Mouse (Mus musculus) hindbrain, embryonic 12.5 days (tissue): ENCODE measurements at regions not wholly inside any gene's neighbourhood (a gene's known extent, or its start where the extent isn't known, plus 50 kb on each side); places are given as distances from the start of the nearest gene placed in this dataset.

ENCODE experiments used
- ATAC-seq: fragments of 200-750 bp; cut with Nextera tagmentation; 2 replicates; pipeline ENCODE4 v1.8.0; 2017; ENCODE audit warnings: moderate TSS enrichment; ENCODE audit not compliant: low FRiP score
- H3K27ac ChIP-seq: fragments of 300-500 bp; sonication (generic); 2 replicates; pipeline ENCODE4 v1.5.1; 2016; ENCODE audit warnings: mild to moderate bottlenecking
- H3K27me3 ChIP-seq: fragments of 300-500 bp; sonication (generic); 2 replicates; pipeline ENCODE4 v1.6.1; 2016; ENCODE audit warnings: mild to moderate bottlenecking
- H3K36me3 ChIP-seq: fragments of 300-500 bp; sonication (generic); 2 replicates; pipeline ENCODE4 v1.6.1; 2016; ENCODE audit warnings: mild to moderate bottlenecking
- H3K4me1 ChIP-seq: fragments of 300-500 bp; sonication (generic); 2 replicates; pipeline ENCODE4 v1.6.1; 2016
- H3K4me2 ChIP-seq: fragments of 300-500 bp; sonication (generic); replicated peaks from 2 replicates; pipeline ENCODE4 v1.6.1; 2016; ENCODE audit warnings: mild to moderate bottlenecking
- H3K4me3 ChIP-seq: fragments of 300-500 bp; sonication (generic); 2 replicates; pipeline ENCODE4 v1.5.1; 2016; ENCODE audit warnings: mild to moderate bottlenecking
- H3K9ac ChIP-seq: fragments of 300-500 bp; sonication (generic); 2 replicates; pipeline ENCODE4 v1.6.1; 2016; ENCODE audit warnings: mild to moderate bottlenecking, moderate library complexity
- H3K9me3 ChIP-seq: fragments of 300-500 bp; sonication (generic); replicated peaks from 2 replicates; pipeline ENCODE4 v1.6.1; 2016; ENCODE audit warnings: mild to moderate bottlenecking
- WGBS: fragments of 180-500 bp; shearing (Covaris S2); methylation state at CpG from one replicate; pipeline ENCODE4 v1.1.7; 2016; 5-methylcytosine and 5-hydroxymethylcytosine counted together

- 83% methylated on average over 1 of the region's 1 CpGs for WGBS
Measured at GRCm38 (mm10) chr11:111748496-111748895, 682.5 kb downstream of the Kcnj2 start.

GRCm38 (mm10) chr11:111754735-111755134 is 688.8 kb downstream of the Kcnj2 start:
- H3K36me3 ChIP-seq = no peaks in the 10 kb centered on the region
- no peak overlapping the region for H3K4me3 ChIP-seq
- no peak for ATAC-seq
- no peak overlapping the region for H3K27ac ChIP-seq
- WGBS = 83% methylated on average over 2 of the region's 2 CpGs
- H3K9ac ChIP-seq = no peak overlapping the region
- no peaks in the 10 kb centered on the region for H3K4me1 ChIP-seq
- H3K9me3 ChIP-seq = no peaks in the 10 kb centered on the region
- H3K4me2 ChIP-seq = no peak overlapping the region
- no peaks in the 10 kb centered on the region for H3K27me3 ChIP-seq

More at GRCm38 (mm10) chr11:111748496-111748895, 682.5 kb downstream of the Kcnj2 start:
- Histone ChIP-seq H3K4me1 (no peaks in the 10 kb centered on the region; the same call in 1 of the 2 replicates), H3K4me2 (no peak overlapping the region), H3K4me3 (no peak overlapping the region), H3K27ac (no peak overlapping the region), H3K27me3 (no peaks in the 10 kb centered on the region), H3K36me3 (no peaks in the 10 kb centered on the region), H3K9me3 (no peaks in the 10 kb centered on the region), H3K9ac (no peak overlapping the region)
- no peak for ATAC-seq

GRCm38 (mm10) chr11:111763081-111763480 is 697.1 kb downstream of the Kcnj2 start:
- H3K27me3 ChIP-seq = no peaks in the 10 kb centered on the region
- no peaks in the 10 kb centered on the region for H3K36me3 ChIP-seq
- WGBS = 68% methylated on average over 3 of the region's 3 CpGs
- no peaks in the 10 kb centered on the region for H3K4me1 ChIP-seq
- H3K9me3 ChIP-seq = no peaks in the 10 kb centered on the region
- no peak overlapping the region for H3K27ac ChIP-seq
- no peak overlapping the region for H3K4me2 ChIP-seq
- no peak for ATAC-seq
- no peak overlapping the region for H3K9ac ChIP-seq
- H3K4me3 ChIP-seq = no peak overlapping the region

GRCm38 (mm10) chr11:111766371-111767011 is 700.5 kb downstream of the Kcnj2 start:
- Histone ChIP-seq H3K4me1 (no peaks in the 10 kb centered on the region), H3K27me3 (no peaks in the 10 kb centered on the region), H3K4me2 (no peak overlapping the region), H3K9ac (no peak overlapping the region), H3K9me3 (no peaks in the 10 kb centered on the region), H3K36me3 (no peaks in the 10 kb centered on the region), H3K27ac (peak overlapping the region; percentile 26; the same call in 1 of the 2 replicates), H3K4me3 (no peak overlapping the region)
- WGBS = 31% methylated on average over 6 of the region's 6 CpGs
- peak; percentile 85 for ATAC-seq

- no peak for ATAC-seq
- no peak overlapping the region for H3K4me3 ChIP-seq
- H3K27me3 ChIP-seq = no peaks in the 10 kb centered on the region
- no peak overlapping the region for H3K4me2 ChIP-seq
- no peak overlapping the region for H3K9ac ChIP-seq
- 0 out of 2 replicates have a peak overlapping the region, but pooled peaks have one; percentile 26 for H3K27ac ChIP-seq
- H3K36me3 ChIP-seq = no peaks in the 10 kb centered on the region
- no peaks in the 10 kb centered on the region for H3K4me1 ChIP-seq
- H3K9me3 ChIP-seq = no peaks in the 10 kb centered on the region
- 64% methylated on average over 1 of the region's 1 CpGs for WGBS
Measured at GRCm38 (mm10) chr11:111767012-111767392, 701.0 kb downstream of the Kcnj2 start.

GRCm38 (mm10) chr11:111774108-111774679 is 708.2 kb downstream of the Kcnj2 start:
- 92% methylated on average over 2 of the region's 2 CpGs for WGBS
- Histone ChIP-seq H3K4me1 (no peaks in the 10 kb centered on the region), H3K36me3 (no peaks in the 10 kb centered on the region), H3K4me3 (no peak overlapping the region), H3K9ac (no peak overlapping the region), H3K27me3 (no peaks in the 10 kb centered on the region), H3K4me2 (no peak overlapping the region), H3K9me3 (no peaks in the 10 kb centered on the region), H3K27ac (no peak overlapping the region)
- ATAC-seq = no peak

- no peaks in the 10 kb centered on the region for H3K36me3 ChIP-seq
- no peak for ATAC-seq
- 72% methylated on average over 7 of the region's 7 CpGs for WGBS
- H3K9me3 ChIP-seq = no peaks in the 10 kb centered on the region
- H3K9ac ChIP-seq = no peak overlapping the region
- H3K27ac ChIP-seq = no peak overlapping the region
- no peaks in the 10 kb centered on the region for H3K27me3 ChIP-seq
- no peak overlapping the region for H3K4me3 ChIP-seq
- no peak overlapping the region for H3K4me2 ChIP-seq
- no peaks in the 10 kb centered on the region for H3K4me1 ChIP-seq
Measured at GRCm38 (mm10) chr11:111781321-111781720, 715.4 kb downstream of the Kcnj2 start.

- H3K4me1 ChIP-seq = no peaks in the 10 kb centered on the region
- H3K27me3 ChIP-seq = no peaks in the 10 kb centered on the region
- H3K36me3 ChIP-seq = no peaks in the 10 kb centered on the region
- no peak overlapping the region for H3K9ac ChIP-seq
- H3K4me2 ChIP-seq = no peak overlapping the region
- H3K27ac ChIP-seq = no peak overlapping the region
- ATAC-seq = no peak
- no peaks in the 10 kb centered on the region for H3K9me3 ChIP-seq
- H3K4me3 ChIP-seq = no peak overlapping the region
- 84% methylated on average over 6 of the region's 6 CpGs for WGBS
Measured at GRCm38 (mm10) chr11:111791267-111791926, 725.4 kb downstream of the Kcnj2 start.

- 84% methylated on average over 3 of the region's 3 CpGs for WGBS
- Histone ChIP-seq H3K27ac (no peak overlapping the region), H3K4me3 (no peak overlapping the region), H3K36me3 (no peaks in the 10 kb centered on the region), H3K9ac (no peak overlapping the region), H3K9me3 (no peaks in the 10 kb centered on the region), H3K27me3 (no peaks in the 10 kb centered on the region), H3K4me2 (no peak overlapping the region), H3K4me1 (no peaks in the 10 kb centered on the region)
- no peak for ATAC-seq
Measured at GRCm38 (mm10) chr11:111801033-111801432, 735.1 kb downstream of the Kcnj2 start.

GRCm38 (mm10) chr11:111816176-111816775 is 750.3 kb downstream of the Kcnj2 start:
- Histone ChIP-seq H3K4me2 (no peak overlapping the region), H3K4me3 (no peak overlapping the region), H3K4me1 (peaks cover 22% of the 10 kb centered on the region), H3K27ac (no peak overlapping the region), H3K27me3 (no peaks in the 10 kb centered on the region), H3K9me3 (no peaks in the 10 kb centered on the region), H3K36me3 (no peaks in the 10 kb centered on the region), H3K9ac (no peak overlapping the region)
- no peak for ATAC-seq
- 93% methylated on average over 18 of the region's 18 CpGs for WGBS

- peak overlapping the region; percentile 30; the same call in 1 of the 2 replicates for H3K4me2 ChIP-seq
- no peaks in the 10 kb centered on the region for H3K9me3 ChIP-seq
- under 1% methylated on average over 10 of the region's 10 CpGs for WGBS
- no peak overlapping the region for H3K9ac ChIP-seq
- H3K27ac ChIP-seq = 0 out of 2 replicates have a peak overlapping the region, but pooled peaks have one; percentile 23
- H3K27me3 ChIP-seq = no peaks in the 10 kb centered on the region
- H3K4me3 ChIP-seq = no peak overlapping the region
- H3K4me1 ChIP-seq = peaks cover 22% of the 10 kb centered on the region
- ATAC-seq = 0 out of 2 replicates have a peak, but pooled peaks have one; percentile 54
- no peaks in the 10 kb centered on the region for H3K36me3 ChIP-seq
Measured at GRCm38 (mm10) chr11:111818124-111818523, 752.2 kb downstream of the Kcnj2 start.

- WGBS = 60% methylated on average over 7 of the region's 7 CpGs
Measured at GRCm38 (mm10) chr11:111820356-111820755, 754.4 kb downstream of the Kcnj2 start.

More at GRCm38 (mm10) chr11:111820356-111820755, 754.4 kb downstream of the Kcnj2 start:
- Histone ChIP-seq H3K27ac (no peak overlapping the region), H3K4me2 (no peak overlapping the region), H3K4me1 (peaks cover 22% of the 10 kb centered on the region), H3K9me3 (no peaks in the 10 kb centered on the region), H3K36me3 (no peaks in the 10 kb centered on the region), H3K9ac (no peak overlapping the region), H3K27me3 (no peaks in the 10 kb centered on the region), H3K4me3 (no peak overlapping the region)
- no peak for ATAC-seq
